Mouse (Mus musculus) monocyte, adult 59 days (primary cell): ENCODE results near the gene Lman2. TPM values are rescaled to one million over a fixed set of nuclear protein-coding genes. Genes with fewer than 3 reads are reported as not detected.

Experiments
- total RNA-seq, 2 experiments: library from RNA; stranded (reverse); gene quantifications; one replicate each; pipeline ENCODE4 v1.2.4; 2023

Lman2 gene
- 100 to 1,000 TPM; 116 to 125 TPM for total RNA-seq

GRCm38 (mm10) chr13:55362453-55363060 is at the start of gene Lman2:
Gene Lman2, minus strand, starts transcription at chr13:55362783.

GRCm38 (mm10) chr13:55398088-55398487 is 35.5 kb upstream of the Lman2 start, which contains the start of gene Slc34a1:
Gene Slc34a1, plus strand, starts transcription at chr13:55398187.

GRCm38 (mm10) chr13:55369531-55370114 is 7.0 kb upstream of the Lman2 start, which contains the start of gene Rgs14:
Gene Rgs14, plus strand, starts transcription at chr13:55369732.

GRCm38 (mm10) chr13:55329683-55330566 is 32.7 kb downstream of the Lman2 start, which contains the start of gene Mxd3:
Gene Mxd3, minus strand, starts transcription at chr13:55329823.

GRCm38 (mm10) chr13:55321434-55322129 is 41.0 kb downstream of the Lman2 start, which contains the start of gene Rab24:
Gene Rab24, minus strand, starts transcription at chr13:55321946.

DNA sequence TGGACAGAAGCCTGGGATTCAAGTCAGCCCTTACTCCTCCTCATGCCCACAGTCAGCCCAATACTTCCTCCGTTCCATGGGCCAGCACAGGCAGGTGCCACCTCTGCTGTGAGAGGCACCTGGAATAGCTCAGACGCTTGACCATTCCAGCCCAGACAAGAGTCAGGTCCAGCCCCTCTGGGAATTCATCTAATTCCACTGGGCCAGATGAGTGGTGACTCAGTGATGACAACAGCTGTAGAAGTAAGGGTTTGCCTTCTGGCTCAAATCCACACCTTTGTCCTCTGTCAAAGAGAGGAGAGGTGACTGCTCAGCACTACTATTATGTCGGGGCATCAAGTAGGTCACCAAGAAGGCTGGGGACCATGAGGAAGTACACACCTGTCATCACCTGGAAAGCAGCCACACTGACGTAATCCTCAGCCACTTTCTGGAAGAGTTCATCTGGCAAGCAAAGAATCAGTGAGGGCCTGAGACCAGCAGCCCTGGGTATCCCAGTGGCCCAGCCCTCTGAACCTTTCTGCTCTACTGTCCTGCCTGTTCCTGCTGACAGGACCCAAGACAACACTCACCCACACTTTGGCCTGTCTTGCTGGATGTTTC is 42.6 kb downstream of the Lman2 start, which contains the start of gene Prelid1:
Prelid1 (plus strand) TSS at position 570 of the 603 bp plus-strand sequence.

Other genes with a start within 250 kb of the Lman2 start
- gene Gm17617, start 229.2 kb downstream of the Lman2 start, total RNA-seq = not detected
- not detected for gene Fgfr4, start 210.1 kb downstream of the Lman2 start, total RNA-seq
- gene Nsd1, start 153.0 kb downstream of the Lman2 start, total RNA-seq = 100 to 1,000 TPM; 133 to 136 TPM
- gene Prelid1, start 42.3 kb downstream of the Lman2 start, total RNA-seq = 100 to 1,000 TPM; 150 to 169 TPM
- gene Rab24, start 40.8 kb downstream of the Lman2 start, total RNA-seq = 10 to 100 TPM; 50.4 to 51.8 TPM
- gene Mxd3, start 33.0 kb downstream of the Lman2 start, total RNA-seq = under 1 TPM; 0.36 to 0.52 TPM
- gene Rgs14, start 6.9 kb upstream of the Lman2 start, total RNA-seq = 10 to 100 TPM; 65.0 to 65.2 TPM
- not detected for gene Slc34a1, start 35.4 kb upstream of the Lman2 start, total RNA-seq
- gene Pfn3, start 52.4 kb upstream of the Lman2 start, total RNA-seq = not detected
- gene F12, start 64.0 kb upstream of the Lman2 start, total RNA-seq = not detected
- gene Grk6, start 82.3 kb upstream of the Lman2 start, total RNA-seq = 100 to 1,000 TPM; 149 to 155 TPM
- gene Prr7, start 101.5 kb upstream of the Lman2 start, total RNA-seq = 10 to 100 TPM in 1 of 2 experiments, 1 to 10 TPM in 1; 8.6 to 10.9 TPM
- 1 to 10 TPM in 1 of 2 experiments, under 1 TPM in 1; 0.71 to 1.3 TPM for gene Dbn1, start 125.3 kb upstream of the Lman2 start, total RNA-seq
- gene Pdlim7, start 150.9 kb upstream of the Lman2 start, total RNA-seq = 10 to 100 TPM in 1 of 2 experiments, 1 to 10 TPM in 1; 6.9 to 10.9 TPM
- gene Dok3, start 166.5 kb upstream of the Lman2 start, total RNA-seq = 100 to 1,000 TPM; 249 to 258 TPM
- 10 to 100 TPM; 59.0 to 60.2 TPM for gene Ddx41, start 173.9 kb upstream of the Lman2 start, total RNA-seq
- 100 to 1,000 TPM in 1 of 2 experiments, 10 to 100 TPM in 1; 90.5 to 104 TPM for gene Fam193b, start 208.3 kb upstream of the Lman2 start, total RNA-seq
- 10 to 100 TPM; 93.3 to 95.8 TPM for gene Tmed9, start 210.9 kb upstream of the Lman2 start, total RNA-seq
- 10 to 100 TPM; 11.4 to 13.0 TPM for gene B4galt7, start 237.1 kb upstream of the Lman2 start, total RNA-seq